Mouse (Mus musculus) spleen, adult 2 months (tissue): ENCODE measurements around the gene Sh3bgrl.

Source experiments
- CTCF ChIP-seq: fragments of 200-500 bp; IDR thresholded peaks from 2 replicates; pipeline ENCODE4 v1.5.1; 2011; ENCODE audit warnings: mild to moderate bottlenecking, inconsistent platforms; ENCODE audit not compliant: insufficient read depth, insufficient read length, insufficient replicate concordance; ENCODE audit errors: extremely low read depth
- POLR2A ChIP-seq: fragments of 200-500 bp; IDR thresholded peaks from 2 replicates; pipeline ENCODE4 v1.6.1; 2011; ENCODE audit warnings: low read depth, low read length, inconsistent platforms

DNA sequence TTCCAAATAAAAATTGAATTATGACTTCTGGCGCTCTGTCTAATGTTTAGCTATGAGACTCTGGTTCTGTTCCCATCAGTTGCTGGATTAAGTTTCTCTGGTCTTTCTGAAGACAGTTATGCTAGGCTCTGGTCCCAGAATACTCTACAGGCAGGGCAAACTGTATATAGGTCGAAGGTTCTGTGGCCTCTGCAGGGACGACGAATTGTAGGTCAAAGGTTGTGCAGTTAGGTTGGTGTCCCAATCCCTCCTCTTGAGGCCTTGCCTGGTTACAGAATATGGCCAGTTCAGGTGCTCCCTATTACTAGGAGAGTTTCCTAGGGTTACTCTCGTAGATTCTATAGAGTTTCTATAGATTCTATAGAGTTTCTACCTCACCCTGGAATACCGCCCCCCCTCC is 50.6 kb downstream of the Sh3bgrl start:
- no peak for TF ChIP-seq CTCF
- no peak for TF ChIP-seq POLR2A
